Mouse (Mus musculus): ENCODE measurements around the gene Ebf1. TPM values are rescaled to one million over a fixed set of nuclear protein-coding genes. Genes with fewer than 3 reads are reported as not detected.

Ebf1 gene
- total RNA-seq, 2 experiments from 2014 or later: 29.5 to 35.3 TPM

DNA sequence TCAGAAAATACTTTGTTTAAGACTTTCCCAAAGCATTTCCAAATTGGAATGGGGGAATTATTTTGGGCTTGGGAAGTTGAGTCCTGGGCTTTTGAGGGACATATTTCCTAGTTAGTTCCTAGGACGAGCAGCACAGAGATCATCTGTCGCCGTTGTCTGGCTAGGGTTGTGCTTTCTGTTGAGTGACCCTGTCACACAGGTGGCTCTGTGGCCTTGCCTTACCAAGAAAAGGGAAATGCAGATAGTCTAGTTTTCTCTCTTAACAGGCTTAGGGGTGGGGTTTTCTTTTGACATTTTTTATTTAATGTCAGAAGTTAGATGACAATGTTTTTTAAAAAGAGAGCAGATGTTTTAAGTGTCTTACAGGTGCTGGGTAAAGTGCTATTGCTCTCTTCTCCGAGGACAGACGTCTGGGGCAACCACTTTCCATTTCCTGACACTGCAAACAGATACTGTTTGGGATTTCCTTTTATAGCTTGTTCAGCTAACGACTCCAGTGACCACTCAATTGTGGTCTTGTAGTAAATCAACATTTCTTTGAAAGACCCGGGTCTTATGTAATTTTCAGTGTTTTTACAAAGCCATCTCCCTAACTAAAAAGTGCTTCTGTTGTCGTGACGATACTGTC lies 264.1 kb downstream of the Ebf1 start:
- no peak for DNase-seq
- intact Hi-C loops (cut with DNase I): no loop called here

DNA sequence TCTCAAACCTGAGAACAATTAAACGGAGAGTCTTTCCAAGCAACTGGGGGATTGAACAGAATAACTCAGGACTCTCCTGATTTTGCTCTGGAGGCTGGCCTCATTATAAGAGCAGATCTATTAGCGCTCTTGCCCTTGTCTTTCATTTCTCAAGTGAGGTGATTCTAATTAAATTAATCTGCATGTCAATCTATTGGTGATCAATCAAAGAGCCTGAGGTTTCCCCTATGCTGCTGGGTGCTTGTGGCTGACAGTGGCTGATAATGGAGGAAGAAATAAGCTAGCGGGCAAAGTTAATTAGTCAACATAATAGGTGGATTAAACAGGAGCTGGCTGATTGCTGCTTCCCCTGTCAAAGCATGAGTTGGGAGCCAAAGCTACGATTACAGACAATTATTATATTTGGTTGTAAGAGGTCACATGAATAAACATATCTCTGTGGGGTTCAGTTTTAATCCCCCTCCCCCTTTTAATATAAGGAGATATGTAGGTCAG lies 265.4 kb downstream of the Ebf1 start:
- no peak for DNase-seq
- intact Hi-C loops (cut with DNase I): no loop called here

DNA sequence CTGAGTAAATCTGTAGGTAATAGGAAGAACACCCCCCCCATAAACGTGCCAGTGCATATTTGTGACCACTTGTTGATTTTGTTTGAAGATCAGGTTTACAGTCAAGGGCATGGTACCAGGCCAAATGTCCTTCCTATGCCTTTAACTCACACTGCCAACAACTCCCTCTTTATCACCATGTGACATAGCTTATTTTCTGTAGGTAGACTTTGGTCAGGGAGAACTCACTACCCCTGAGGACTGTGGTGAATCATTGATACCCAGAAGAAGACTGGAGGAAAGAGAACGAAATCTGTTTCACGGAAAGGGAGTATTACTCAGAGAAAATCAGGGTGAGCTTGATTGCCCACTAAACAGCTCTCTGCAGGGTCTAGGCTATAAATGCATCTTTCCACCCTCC lies 267.2 kb downstream of the Ebf1 start:
- intact Hi-C loops (cut with DNase I): no loop called here
- DNase-seq: no peak

DNA sequence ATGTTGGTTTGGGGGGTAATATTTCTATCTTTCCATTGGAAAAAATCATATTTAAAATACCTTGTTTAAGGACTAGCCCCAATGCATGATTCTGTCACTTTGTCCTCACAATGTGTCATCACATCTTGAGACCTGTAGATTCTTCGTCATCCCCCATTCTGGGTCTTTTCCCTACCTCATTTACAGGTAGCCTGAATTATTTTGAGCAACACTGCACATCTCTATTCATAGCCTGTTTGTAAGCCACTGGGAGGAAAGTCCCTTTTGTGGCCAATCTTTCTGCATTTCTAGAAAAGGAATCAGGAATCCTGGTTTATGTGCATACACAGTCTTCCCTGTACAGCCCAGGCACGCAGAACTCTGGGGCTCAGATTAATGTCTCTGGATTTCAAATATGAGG lies 269.8 kb downstream of the Ebf1 start:
- intact Hi-C loops (cut with DNase I): no loop called here
- no peak for DNase-seq

DNA sequence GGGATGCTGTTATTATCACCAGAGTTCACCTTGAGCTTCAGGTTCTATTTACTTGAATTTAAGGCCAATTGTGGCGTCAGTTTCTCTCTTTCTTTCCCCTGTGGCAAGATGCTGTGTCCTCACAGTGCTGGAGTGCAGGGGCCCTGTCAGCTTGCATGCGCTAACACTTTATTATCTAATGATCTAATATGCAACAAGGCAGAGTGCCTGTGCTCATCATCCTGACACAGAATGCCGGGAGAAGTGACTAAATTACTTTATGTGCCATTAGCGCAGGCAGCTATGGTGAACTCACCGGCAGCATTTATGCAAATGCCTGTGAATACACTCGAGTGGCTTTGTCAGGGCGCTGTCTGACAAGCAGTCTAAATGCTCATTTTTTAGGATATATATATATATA lies 270.6 kb downstream of the Ebf1 start:
- DNase-seq: no peak
- intact Hi-C loops (cut with DNase I): no loop called here

DNA sequence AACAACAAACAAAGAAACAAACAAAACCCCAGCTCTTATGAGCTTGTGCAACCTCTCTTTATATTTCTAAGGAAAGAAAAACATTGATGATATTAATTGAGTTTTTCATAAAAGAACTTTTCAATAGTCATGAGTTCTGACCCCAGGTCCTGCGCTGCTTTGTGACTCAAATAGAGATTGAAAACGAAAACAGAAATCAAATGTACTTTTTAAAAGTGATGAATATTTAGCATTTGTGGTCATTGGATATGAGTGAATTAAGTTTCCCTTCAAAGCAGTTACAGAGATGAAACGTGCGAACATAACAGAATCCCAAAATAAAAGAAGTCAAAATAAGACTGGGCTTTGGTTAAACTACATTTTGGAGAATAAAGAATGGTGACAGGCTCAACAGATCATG lies 271.3 kb downstream of the Ebf1 start:
- no peak for DNase-seq
- intact Hi-C loops (cut with DNase I): no loop called here

DNA sequence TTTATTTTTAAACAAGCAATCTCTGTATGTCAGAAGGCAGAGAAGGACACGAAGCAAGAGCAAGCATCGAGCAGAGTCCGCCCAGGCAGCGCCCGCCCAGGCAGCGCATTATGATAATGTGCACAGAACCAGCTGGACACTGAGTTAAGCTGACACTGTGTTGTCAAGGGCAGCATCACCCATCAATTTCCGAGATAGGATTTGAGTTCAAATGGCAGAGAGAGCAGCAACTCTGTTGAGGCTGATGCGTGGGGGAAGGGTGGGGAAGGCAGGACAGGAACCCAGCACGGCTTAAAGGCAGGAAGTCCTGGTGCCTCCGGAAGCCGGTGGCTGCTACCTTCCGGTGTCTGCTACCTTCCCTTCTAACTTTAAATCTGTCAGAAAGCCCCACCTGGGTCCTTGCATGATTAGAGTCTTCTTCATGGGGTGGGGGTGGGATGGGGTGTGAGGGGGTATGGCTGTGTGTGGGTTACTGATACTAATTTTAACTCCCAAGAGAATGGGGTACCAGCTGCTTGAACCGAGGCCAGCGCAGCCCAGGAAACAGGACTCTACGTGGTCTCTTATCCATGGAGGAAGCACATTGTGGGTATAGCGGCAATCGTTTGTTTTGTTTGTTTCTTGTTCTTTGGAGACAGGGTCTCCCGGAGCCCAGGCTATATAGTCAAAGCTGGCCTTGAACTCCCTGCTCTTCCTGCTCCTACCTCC lies 275.9 kb downstream of the Ebf1 start:
- intact Hi-C loops (cut with DNase I): no loop called here
- DNase-seq: peak; percentile 27 to 36

DNA sequence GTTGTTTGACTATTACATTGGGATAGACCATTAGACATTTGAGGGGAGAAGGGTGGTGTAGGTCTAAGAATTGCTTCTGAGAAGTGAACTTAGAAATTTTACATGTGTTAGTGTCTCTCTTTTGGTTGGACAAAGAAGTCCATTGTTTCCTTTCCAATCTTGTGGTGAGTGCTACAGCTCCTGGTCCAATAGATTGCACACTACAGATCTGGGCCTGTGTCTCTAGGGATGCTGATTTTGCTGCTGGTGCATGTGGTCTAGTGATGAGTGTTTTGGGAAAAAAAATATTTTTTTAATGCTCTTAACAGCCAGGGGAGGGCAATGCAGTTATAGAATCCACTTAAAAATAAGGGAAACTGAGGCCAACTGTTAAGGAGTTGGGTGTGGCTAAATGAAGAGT lies 276.9 kb downstream of the Ebf1 start:
- intact Hi-C loops (cut with DNase I): no loop called here
- DNase-seq: no peak

DNA sequence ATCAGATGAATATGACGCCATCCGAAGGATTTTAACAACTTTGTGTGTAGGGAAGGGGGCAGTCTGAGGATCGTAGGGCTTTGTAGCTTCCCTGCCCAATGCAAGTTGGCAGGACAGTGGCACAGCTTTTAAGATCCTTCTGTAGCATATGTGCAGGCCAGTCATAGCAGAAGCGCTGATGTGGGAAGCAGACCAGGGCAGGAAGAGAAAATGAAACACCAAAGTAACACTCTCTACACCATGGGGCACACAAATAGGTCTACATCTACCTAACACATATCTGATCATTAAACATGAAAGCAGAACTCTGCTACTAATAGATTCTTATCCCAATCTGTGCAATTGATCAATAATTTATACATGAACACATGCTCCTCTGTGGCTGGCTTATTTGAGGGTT lies 277.7 kb downstream of the Ebf1 start:
- no peak for DNase-seq
- intact Hi-C loops (cut with DNase I): loop anchor here (5.0 kb wide), 1 partner anchor 282 kb away; no protein-coding TSS in a partner anchor

DNA sequence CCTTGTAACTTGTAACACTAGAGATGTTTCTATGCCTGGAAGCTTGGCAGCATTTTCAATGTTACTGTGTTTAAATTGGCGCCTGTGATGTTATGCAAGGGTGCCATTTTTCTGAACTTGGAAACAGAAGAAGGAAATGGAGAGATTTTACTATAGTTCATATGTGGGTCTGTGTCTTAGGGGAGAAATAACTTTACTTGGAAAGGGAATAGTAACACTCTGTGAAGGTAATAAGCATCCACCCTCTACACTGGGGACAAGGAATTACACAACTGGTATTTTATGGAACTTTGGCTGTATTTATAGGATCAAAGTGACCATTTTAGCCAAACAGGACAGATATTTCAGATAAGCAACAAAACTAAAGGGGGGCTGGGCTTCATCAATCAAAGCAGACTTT lies 278.8 kb downstream of the Ebf1 start:
- intact Hi-C loops (cut with DNase I): loop anchor here (5.0 kb wide), 1 partner anchor 284 kb away; no protein-coding TSS in a partner anchor

DNA sequence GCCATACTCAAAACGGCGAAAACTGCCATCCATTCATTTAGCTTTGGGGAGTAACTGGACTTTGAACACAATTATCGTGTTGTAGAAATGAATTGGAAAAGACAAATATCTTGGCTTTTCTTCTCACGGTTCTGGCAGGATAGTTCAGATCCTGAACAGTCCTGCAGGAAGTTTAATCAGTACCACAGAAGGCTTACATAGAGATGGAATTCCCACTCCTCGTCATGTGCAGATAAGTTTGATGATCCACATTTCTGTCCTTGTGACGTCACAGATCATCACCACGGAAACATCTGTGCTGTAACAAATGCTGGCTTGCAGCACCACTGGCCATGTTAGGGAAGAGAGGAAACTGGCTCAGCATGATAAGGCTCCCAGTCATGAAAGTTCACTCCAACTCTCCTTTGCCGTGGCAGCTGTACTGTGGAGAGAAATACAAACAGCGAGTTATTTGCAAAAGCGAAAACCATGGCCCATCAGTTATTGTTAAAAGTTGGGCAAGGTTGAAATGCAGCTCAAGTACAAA lies 280.1 kb downstream of the Ebf1 start:
- DNase-seq: peak; percentile 73 to 75
- intact Hi-C loops (cut with DNase I): loop anchor here (5.0 kb wide), 1 partner anchor 285 kb away; no protein-coding TSS in a partner anchor

More for the DNA sequence above, 278.8 kb downstream of the Ebf1 start:
- DNase-seq: no peak

DNA sequence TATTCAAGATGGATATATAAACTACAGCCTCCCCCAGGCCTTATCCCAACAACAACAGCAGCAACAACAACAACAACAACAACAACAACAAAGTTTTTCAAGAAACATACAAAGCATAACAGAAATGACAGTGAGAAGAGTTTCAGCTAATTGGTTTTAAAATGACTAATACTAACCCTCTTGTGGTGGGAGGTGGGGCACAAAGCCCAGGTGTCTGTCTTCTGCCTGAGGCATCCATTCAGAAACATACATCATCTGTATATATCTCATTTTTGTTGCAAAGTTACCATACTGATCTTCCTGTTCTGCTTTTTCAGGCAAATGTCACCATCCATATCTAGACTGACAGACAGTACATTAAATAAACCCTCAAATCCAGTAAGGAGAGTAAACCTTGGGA lies 282.4 kb downstream of the Ebf1 start:
- no peak for DNase-seq
- intact Hi-C loops (cut with DNase I): loop anchor here (5.0 kb wide), 1 partner anchor 287 kb away; no protein-coding TSS in a partner anchor

DNA sequence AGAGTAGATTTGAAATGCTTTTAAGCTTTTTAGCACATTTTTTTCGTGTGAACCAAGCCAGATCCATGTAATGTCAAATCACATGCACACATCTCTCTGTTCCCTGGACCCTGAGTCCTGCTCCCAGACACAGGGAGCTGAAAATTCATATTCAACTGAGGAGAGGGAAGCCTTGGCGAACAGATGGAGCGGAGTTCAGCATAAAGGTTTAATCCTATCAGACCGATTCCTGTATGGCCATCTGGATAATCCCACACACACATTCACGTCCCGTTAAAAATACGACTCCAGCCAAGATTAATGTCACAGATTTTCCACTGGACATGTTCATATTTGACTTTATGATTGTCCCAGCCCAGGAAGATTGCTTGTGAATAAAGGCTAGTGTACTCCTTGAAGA lies 282.8 kb downstream of the Ebf1 start:
- DNase-seq: no peak
- intact Hi-C loops (cut with DNase I): loop anchor here (5.0 kb wide), 1 partner anchor 288 kb away; no protein-coding TSS in a partner anchor

DNA sequence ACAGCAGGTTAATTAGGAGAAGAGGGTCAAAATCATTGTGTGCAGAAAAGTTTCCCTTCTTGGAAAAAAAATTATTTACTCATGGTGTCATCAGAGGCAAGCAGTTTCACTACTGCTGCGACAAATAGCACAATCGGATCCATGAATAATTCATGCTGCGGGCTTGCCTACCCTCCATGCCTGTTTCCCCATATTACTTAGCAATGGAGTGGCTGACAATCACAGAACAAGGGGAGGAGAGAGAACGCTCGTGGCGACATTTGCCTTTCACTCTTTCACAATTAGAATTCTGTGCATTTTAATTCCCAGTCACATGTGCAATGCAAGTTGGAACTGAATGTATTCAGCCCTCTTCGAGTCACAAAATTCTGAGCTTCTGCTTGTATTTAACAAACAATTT lies 283.4 kb downstream of the Ebf1 start:
- DNase-seq: no peak
- intact Hi-C loops (cut with DNase I): no loop called here

DNA sequence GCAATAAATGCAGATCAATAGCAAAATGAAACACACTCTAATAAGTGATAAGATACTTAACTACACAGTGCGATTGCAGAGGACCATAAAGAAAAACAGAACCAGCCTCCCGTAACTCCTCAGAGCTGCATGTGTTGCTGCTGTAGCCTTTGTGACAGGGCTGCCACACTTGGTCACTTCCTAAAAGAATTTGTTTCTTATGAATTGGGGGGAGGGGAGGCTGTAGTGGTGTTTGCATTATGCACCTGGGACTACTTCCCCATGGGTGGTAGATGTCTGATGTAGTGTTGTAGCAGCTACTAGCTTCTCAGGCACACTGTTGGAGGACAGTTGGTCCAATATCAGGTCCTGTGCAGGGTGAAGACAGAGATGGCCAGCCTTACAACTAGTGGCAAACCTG lies 284.6 kb downstream of the Ebf1 start:
- DNase-seq: no peak
- intact Hi-C loops (cut with DNase I): no loop called here

DNA sequence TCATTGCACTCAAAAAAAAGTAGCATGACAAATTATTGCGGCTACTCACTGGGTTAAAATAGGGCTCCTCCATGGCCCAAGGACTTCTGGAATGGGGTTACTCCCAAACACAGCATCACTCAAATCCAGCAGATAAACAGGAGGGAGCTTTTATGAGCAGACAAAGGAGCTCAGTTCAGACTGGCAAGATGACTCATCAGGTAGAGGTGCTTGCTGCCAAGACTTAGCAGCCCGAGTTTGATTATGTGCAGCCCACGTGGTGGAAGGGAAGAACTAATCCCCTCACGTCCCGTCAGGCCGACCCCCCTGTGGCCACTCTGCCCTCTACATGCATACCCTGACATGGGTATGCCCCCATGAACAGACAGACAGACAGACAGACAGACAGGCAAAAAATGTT lies 285.0 kb downstream of the Ebf1 start:
- intact Hi-C loops (cut with DNase I): no loop called here
- DNase-seq: no peak

DNA sequence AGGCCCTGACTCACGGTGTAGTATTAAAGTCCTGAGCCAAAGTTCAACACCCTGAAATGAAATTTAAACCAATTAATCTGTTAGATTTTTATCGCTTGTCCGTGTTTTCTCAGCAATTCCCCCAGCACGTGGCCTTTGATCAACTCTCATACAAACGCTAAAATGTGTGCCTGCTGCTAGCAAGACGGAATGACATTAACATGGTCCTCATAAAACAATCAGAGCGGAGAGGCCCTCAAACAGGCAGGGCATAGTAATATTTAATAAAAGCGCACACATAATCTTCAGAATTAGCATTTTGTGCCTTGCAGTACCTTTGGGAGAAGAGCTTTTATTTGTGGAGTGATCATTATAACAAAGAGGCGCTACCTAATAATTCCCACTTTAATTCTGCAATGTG lies 287.0 kb downstream of the Ebf1 start:
- intact Hi-C loops (cut with DNase I): no loop called here
- DNase-seq: no peak

DNA sequence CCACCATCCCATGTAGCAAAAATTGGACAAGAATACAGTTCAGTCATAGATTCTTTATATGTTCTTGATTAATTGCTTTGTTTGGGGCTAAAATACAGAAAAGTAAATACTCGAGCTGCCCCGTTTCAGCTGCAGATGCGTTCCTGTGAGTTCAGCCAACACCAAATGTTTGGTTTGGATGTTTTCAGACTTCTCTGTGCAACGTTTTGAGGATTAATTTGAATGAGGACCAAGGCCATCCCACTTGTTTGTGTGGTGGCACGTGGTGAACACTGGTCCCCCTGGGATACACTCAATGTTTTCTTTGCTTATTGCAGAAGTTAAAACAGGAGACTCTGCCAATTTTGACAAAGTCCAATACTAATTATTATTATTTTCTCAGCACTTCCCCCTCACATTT lies 289.3 kb downstream of the Ebf1 start:
- intact Hi-C loops (cut with DNase I): no loop called here
- DNase-seq: peak; percentile 57 to 61

DNA sequence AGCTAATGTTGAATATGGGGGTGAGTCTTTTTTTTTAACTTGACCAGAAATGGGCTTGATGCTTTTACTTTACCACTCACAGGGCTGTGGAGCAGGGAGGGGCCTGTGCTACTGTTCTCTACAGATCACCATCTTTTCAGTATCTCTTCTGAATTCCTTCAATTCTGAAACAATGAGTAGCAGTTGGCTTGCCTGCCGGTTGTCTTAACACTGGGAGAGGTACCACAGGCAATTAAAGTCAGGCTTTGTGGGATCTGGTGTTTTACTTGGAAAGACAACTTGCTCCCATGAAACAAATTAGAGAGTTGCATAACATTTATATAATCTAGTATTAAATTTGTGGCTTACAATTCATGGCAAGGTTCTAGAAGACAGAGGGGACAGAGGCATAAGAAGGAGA lies 294.6 kb downstream of the Ebf1 start:
- intact Hi-C loops (cut with DNase I): no loop called here
- DNase-seq: no peak

DNA sequence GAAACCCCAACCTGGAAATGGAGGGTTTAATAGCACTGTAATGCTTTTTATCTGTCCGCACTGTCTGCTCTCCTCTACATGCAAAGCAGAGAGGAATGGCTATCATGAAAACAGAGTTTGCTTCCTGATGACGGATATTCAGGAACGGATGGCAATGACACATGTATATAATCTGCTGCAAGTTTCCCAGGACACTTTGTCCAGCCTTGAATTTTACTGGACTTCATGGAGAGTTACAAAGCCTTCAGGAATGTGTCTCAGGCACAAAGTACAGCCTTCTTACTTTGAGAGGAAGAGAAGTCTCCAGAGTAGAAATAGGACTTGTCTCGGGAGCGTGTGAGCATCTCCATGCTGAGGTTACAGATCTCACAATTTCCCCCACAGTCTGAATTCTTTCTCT lies 296.7 kb downstream of the Ebf1 start:
- intact Hi-C loops (cut with DNase I): no loop called here
- DNase-seq: no peak

DNA sequence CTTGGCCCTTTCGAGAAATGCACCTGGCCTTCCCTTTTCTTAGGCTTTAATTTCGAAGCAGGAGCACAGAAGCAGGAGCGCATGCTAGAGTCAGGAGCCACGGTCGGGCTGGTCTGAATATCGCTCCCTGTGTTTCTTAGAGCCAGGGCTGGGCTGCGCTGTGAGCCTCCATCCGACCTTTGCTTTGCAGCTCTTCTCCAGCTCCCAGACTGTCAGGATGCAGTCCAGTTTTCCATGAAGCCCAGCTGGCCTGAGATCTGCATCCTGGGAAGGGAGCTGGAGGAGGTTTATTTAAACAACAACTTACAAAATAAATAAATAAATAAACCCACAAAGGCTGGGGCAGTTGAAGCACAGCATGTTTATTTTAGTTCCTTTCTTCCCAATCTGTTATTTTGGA lies 299.9 kb downstream of the Ebf1 start:
- intact Hi-C loops (cut with DNase I): no loop called here

DNA sequence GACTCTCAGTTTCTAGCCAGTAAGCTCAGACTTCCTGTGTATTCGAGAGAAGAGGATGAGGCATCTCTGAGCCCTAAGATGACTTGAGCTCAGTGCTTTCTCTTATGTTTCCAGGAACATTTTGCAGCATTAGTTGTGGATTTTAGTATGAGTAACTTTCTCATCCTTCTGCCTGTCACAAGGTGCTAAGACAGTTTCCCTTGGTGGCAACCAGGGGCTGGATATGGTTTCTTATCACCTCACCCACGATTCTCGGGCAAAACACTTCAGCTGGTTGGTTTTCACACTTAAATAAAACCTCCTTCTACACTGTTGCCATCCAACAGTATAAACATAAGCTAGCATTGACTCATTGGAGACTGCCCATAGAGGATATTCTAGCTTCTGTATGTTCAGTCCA lies 306.0 kb downstream of the Ebf1 start:
- intact Hi-C loops (cut with DNase I): no loop called here
- DNase-seq: no peak

More for the DNA sequence above, 299.9 kb downstream of the Ebf1 start:
- DNase-seq: peak; percentile 50 to 70

Measured in heart, postnatal 10 days (tissue).